Mouse (Mus musculus): ENCODE results near the gene Tbl3.
A peak's percentile ranks its signal among the peaks of the same experiment; 100 is the strongest.

Tbl3 gene

DNA sequence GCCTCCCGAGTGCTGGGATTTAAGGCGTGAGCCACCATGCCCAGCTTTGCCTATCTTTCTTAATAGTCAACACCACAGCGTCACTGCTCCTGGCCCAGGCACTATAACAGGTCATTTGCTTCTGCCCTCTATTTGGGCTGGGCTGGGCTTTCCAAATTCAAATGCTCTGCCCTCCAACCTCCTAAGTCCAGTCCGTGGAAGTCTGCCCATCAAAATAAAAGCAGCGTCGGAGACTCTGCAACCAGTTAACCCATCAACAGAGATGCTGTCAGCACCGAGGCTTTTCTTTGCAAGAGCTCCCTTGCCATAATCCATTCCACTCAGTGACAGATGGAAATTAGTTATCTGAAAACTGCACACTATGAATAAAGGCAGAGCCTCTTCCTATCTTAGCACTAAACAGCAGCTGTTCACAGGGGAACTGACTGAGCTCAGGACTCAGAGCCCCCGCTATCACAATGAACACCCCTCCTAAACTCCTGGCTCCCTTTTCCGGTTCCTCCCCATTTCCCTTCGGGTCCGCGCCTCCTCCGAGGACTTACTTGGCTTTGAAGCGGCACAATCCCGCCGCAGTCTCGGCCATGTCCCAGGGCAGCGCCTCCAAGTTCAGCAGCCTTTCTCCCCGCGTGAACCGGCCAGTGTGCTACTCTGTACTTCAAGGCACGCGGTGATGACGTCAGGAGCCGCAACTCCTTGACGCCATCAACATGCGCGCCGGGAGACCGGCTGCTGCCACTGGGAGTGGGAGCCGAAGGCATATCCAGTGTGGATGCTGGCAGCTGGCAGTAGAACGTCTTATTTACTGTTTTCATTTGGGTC lies at the start of gene Tbl3:
TSS of gene Tbl3 (minus strand) at position 679 of the 819 bp plus-strand sequence.
- peak; percentile 96 for DNase-seq

DNA sequence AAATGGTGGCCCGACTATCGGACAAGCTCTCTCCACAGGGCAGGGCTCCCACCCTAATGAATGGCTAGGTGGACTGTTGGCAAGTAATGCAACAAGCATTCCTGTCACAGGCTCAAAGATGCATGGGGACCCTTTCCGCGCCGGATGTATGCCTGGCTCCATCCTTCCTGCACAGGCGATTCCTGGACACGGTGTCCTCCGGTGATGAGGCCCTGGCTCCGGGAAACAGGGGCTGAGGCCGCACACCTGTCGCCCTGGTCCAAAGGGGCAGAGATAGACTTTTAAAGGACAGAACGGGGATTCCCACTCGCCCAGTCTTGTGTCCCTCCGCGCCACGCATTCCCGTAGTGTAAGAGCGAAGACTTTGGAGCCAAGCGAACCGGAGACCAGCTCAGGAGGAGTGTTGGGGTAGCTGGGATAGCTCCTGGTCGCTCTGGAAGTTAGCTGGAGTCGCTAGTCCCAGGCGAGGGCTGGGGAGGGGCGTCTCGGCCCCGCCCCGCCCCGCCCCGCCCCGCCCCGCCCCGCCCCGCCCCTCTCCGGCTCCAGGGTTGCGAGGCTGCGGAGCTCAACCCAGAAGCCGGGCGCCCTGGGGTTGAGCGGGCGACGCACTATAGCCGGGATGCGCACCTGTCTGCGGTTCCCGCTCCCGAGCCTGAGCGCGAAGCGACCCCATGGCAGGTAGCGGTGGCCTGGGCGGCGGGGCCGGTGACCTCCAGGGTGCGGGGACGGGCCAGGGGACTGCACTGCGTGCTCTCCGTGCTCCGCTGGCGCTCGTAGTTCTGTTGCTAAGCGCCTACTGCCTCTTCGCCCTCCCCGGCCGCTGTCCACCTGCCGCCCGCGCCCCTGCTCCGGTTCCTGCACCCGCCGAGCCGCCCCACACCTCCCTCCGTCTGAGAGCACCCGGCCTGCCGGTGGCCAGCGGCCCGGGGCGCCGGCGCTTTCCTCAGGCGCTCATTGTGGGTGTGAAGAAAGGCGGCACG lies 45.2 kb upstream of the Tbl3 start, which contains the start of gene Hs3st6:
TSS of gene Hs3st6 (plus strand) at position 574 of the 980 bp plus-strand sequence.
- DNase-seq, result peak; percentile 42 to 69

DNA sequence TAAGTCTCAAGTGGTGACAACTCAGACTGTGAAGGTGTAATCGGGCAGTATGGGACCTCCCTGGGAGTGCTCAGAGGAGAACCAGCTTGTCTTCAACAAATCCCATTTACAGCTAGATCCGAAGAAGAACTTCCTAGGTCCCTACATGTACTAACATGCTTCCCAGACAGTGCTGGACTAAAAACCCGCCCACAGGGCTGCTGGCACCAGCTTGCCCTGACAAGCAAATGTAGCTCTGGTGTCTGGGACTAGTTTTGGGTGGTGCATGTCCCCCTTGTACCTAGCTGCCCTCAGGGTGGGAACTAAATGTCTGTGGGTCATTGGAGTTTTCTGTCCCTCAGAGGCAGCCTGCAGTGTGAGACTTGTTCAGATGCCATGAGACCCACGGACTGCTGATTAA lies 44.1 kb upstream of the Tbl3 start:
- DNase-seq, result no peak

DNA sequence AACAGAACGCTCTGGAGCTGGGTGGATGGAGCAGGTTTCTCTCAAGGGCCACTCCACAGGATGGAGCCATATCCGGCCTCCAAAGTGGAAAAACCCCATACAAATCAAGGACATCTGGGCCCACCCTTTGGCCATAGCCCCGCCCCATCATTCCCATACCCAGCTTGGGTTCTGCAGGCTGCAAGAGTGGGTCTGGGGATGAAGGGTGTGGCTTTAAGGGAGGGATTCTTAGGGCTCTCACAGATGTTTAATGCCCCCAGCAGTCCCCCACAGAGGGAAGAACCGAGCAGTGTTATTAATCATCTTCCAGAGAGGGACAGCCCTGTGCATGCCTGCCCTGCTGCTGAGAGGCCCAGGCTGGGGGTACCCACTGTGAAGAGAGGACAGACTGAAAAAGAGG lies 39.5 kb upstream of the Tbl3 start:
- DNase-seq, result no peak

DNA sequence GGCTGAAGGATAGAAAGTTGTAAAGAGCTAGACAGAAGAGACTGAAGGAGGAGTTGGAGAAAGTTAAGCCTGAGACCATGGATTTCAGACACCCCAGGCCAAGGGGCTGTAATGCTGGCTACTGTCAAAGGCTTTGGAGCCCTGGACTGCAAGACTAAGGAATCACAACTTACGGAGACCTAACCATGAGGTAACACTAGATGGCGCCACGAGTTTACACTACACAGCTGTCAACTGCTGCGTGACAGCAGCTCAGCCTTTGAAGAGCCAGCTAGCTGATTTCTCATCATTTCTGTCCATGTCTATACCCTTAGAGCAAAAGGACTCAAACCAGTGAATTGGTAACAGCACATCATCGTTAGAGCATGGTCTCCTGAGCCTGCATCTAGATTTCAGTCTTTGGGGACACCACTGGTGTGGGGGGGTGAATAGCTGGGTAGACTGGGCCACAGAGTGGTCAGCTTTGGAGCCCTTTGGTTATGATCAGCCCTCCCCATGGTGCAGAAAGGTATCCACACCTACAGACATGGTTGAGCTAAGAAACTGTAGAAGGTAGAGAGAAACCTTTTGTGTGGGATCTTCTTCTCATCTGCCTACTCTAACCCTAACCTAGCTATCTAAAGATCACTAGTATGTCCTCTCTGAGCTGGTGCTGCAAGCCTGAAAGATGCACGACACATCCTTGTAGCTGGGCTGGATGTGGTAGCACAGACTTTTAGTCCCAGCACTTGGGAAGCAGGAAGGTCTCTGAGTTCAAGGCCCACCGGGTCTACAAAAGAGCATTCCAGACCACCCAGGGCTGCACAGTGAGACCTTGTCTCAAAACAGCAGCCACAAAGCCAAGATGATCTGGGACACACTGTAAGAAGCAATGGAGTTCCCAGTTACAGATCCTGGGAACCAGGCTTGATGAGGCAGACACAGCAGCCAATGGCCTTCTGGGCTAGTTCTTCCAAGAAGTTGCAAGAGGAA lies 38.4 kb upstream of the Tbl3 start:
- peak; percentile 86 to 93 for DNase-seq

DNA sequence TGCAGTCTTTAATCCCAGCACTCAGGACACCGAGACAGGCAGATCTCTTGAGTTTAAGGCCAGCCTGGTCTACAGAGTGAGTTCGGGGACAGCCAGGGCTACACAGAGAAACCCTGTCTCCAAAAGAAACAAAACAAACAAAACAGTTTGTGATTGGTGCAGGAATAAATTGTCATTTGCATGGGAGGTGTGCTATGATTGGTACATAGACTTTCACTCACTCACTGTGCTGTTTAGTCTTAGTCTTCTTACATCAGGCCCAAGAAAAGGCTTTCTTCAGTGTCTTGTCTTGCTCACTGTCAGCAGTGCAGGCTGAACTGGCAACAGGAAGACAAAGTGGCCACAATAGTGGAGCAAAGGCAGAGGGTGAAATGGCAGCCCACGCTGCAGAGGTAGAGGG lies 36.9 kb upstream of the Tbl3 start:
- no peak for DNase-seq

DNA sequence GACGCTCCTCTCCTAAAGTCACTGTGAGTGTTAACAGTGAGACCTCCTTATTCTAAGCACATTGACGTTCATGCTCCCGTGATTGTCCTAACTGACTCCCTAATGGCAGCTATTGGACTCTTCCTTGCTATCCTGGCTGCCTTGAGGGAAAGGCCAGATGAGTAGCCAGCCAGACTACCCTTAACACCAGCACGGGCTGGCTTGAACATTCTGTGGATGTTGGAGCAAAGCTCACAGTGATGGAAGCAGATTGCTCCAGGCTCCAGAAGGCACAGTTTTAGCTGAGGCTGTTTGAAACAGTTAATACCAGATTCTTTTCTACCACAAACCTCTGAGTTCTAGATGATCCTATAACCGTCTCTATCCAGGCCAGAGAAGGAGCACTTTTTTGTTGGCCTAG lies 36.4 kb upstream of the Tbl3 start:
- no peak for DNase-seq

DNA sequence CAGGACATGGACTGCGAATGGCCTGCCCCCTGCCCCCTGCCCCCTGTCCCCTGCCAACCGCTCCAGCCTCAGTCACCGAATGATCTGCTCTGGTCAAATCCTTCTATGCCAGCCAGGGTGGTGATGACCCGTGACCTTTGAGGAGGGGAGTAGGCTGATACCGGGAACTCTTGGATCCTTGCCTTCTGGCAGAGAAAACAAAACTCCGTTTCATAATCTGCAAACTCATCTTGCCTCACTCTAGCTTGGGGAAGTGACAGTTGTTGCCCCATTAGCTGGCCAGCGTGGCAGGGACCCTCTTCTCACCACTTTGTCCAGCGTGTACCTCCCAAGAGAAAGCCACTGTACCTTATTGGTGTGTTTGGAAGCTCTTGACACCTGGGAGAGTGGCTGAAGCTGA lies 34.8 kb upstream of the Tbl3 start:
- DNase-seq, result no peak

DNA sequence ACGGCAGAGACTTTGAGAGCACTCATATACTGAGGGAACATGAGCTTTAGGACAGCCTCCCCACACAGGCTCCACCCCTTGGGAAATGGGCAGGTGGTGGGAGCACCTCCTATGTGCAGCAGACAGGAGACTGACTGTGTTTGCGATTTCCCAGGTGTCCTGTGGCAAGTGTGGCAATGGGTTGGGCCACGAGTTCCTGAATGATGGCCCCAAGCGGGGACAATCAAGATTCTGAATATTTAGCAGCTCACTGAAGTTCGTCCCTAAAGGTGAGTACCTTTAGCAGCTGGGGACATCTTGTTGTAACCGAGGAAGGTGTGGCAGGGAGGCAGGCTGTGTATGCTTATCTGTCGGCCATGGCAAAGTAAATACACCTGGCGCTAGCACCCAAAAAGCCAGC lies 32.5 kb upstream of the Tbl3 start:
- DNase-seq, result no peak

DNA sequence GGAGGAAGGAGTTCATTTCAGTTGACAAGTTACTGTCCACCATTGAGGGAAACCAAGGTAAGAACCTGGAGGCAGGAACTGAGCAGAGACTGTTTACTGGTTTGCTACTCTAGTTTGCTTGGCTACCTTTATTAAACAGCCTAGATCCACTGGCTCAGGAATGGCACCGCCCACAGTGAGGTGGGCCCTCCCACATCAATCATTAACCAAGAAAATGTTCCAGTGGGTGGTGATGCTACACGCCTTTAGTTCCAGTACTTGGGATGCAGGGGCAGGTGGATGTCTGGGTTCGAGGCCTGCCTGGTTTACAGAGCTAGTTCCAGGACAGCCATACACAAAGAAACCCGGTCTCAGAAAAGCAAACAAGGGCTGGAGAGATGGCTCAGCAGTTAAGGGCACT lies 30.8 kb upstream of the Tbl3 start:
- peak; percentile 74 to 83 for DNase-seq

DNA sequence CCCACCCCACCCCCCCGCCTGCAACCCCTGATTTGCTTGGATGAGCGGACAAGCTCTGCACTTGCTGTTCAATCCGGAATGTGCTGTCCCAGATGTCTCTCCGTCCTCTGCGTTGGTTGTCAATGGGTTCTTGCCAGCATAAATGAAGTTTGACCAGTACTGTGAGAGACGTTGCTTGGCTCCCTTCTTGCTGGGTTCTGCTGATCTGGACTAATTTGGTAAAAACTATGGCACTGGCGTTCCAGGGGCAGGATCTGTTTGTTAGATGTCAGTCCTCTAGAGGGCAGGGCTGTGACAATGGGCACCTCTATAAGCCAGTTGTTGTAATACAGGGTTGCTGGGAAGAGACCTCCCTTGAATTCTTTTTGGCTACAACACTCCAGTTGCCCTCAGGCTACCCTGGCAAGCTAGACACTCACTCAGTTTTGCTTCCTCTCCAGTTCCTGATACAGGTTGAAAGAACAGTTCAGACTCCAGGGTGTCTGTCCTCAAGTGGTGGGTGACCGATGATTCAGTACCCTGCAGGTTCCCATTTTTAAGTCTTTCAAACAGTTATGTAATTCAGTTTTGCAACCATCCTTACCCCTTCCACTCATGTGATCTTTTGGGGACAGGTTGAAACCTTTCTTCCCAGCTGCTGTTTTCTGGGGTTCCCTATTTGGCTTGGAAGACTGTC lies 29.8 kb upstream of the Tbl3 start:
- DNase-seq, result peak; percentile 40 to 69

DNA sequence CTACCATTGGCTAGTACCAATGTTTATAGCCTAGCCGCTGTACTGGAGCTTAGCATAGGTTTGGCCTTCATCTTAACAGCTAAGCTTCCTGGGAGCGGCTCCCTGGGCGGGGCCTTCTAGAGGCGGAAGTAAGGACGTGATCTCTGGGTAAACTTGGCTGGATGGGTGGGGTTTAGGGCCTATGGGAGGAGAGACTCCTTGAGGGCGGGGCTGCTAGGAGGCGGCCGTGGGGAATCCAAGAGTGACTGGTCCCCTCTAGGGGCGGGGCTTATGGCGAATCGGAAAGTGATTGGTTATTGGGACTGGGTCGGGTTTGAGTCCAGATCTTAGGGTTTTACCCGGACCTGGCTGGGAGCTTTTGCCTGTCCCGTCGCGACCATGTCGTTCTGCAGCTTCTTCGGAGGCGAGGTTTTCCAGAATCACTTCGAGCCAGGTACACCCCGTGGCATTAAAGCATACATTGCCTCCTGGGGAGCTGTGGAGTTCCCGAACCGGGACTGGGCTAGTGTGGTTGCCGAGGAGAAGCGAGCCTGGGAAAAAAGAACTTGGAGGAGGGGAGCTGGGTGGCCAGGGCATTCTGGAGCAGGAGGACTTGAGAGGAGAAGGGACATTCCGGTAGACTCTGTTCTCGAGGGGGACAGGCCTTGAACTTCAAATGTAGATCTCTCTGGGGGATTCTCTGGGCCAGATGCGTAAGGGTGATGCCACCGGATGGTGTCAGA lies 29.0 kb upstream of the Tbl3 start, which contains the start of gene Msrb1:
TSS of gene Msrb1 (plus strand) at position 313 of the 722 bp plus-strand sequence.
- peak; percentile 98 to 99 for DNase-seq

DNA sequence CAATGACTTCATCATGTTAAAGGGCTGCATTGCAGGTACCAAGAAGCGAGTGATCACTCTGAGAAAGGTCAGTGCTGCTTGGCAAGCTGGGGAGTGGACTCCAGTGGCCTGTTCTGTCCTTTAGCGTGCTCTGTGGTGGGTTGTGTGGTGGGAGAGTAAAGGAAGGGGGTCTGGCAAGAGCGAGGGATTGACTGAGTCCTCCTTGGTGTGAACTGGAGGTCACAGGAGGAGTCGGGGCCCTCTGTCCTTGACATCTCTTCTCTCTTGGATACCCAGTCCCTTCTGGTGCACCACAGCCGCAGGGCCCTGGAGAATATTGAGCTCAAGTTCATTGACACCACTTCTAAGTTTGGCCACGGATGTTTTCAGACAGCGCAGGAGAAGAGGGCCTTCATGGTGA lies 28.0 kb upstream of the Tbl3 start:
- DNase-seq, result no peak

DNA sequence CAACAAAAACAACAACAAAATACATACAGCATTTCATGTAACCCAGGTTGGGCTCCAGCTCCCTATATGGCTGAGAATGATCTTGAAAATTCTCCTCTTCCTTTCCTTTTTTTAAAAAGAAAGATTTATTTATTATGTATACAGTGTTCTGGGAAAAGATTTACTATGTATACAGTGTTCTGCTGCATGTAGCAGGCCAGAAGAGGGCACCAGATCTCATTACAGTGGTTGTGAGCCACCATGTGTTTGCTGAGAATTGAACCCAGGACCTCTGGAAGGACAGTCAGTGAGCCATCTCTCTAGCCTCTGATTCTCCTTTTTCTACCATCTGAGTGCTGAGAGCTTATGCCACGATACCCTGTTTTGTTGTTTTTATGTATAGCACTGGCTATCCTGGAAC lies 27.1 kb upstream of the Tbl3 start:
- DNase-seq, result no peak

DNA sequence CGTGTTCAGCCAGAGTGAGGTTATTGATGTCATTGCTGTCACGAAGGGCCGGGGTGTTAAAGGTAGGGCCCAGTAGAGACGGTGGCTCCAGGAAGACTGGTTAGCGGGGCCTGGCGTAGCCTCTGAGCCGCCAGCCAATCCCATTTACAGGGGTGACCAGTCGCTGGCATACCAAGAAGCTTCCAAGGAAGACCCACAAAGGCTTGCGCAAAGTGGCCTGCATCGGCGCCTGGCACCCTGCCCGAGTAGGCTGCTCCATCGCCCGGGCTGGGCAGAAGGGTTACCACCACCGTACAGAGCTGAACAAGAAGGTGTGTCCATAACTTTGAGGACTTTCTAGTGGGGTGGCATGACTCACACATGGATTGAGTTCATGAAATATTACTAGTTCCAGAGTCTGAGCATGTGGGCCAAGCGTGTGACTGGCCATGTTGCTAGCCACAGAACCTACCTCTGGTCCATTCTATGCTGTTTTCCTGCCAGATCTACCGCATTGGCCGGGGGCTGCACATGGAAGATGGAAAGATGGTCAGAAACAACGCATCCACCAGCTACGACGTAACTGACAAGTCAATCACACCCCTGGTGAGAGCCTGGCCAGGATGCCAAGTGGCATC lies 26.1 kb upstream of the Tbl3 start:
- no peak for DNase-seq

DNA sequence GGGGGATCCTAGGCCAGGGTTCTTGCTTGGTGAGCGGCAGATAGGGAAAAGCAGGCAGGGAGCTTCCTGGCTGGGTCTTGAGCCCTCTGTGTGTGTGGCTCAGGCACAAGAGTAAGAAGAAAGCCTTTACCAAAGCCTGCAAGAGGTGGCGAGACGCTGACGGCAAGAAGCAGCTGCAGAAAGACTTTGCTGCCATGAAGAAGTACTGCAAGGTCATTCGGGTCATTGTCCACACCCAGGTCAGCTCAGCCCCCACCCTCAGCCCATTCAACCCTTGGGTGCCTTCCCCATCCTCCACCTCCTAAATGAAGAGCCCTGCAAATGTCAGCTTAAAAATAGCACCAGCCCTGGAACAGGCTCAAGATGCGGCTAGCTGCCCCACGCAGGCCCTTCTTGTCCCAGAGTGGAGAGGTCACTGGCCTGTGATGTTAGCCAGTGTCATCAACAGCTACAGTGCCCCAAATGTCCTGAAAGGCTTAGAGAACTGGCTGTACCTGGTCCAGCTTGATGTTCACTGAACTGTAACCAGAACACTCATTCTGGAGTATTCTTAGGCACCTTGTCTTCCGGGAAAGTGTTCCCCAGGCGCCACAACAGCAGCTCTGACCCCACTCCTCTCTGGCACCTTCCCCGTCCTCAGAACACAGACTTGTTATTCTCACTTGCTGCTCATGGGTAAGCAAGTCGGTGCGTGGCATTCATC lies 24.9 kb upstream of the Tbl3 start:
- DNase-seq, result peak in 1 of 2 experiments; percentile 65

DNA sequence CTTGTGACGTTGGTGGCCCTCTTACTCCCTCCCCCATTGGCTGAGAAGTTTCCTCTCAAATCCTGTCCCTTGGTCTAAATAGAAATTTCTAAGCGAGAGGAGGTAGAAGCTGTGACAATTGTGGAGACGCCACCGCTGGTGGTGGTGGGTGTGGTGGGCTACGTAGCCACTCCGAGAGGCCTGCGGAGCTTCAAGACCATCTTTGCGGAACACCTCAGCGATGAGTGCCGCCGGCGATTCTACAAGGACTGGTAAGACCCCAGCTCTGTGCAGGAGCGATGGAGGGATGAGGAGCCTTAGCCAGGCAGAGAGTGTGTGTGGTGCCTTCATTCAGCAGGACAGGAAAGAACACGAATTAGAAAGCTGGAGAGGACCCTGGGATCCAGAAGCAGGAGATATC lies 23.3 kb upstream of the Tbl3 start:
- no peak for DNase-seq

DNA sequence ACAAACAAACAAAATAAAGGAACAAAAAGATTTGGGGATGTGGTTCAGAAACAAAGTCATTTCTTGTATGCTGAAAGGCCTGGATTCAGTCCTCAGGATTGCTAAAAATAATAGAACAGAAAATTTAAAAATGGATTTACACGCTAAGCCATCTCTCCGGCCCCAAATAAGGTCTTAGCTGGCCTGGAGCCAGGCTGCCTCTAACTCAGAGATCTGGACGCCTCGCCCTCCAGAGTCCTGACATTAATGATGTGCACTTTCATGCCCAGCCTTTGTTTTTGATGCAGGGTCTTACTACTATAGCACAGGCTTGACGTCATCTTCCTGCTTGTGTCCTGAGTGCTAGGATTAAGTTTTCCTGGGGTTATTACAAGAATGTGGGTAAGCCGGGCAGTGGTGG lies 21.6 kb upstream of the Tbl3 start:
- DNase-seq, result no peak

DNA sequence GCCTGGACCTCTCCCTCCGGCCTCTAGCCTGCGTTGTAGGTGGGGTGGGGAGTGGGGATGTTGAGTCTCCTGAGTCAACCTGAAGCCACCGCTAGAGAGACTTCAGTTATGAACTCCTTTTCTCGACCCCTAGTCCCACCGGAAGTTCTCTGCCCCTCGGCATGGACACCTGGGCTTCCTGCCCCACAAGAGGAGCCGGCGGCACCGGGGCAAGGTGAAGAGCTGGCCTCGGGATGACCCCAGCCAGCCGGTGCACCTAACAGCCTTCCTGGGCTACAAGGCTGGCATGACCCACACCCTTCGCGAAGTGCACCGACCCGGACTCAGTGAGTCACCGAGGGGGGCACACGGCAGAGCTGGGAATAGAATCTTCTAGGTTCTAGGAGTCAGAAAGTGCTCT lies 20.7 kb upstream of the Tbl3 start:
- DNase-seq, result no peak

DNA sequence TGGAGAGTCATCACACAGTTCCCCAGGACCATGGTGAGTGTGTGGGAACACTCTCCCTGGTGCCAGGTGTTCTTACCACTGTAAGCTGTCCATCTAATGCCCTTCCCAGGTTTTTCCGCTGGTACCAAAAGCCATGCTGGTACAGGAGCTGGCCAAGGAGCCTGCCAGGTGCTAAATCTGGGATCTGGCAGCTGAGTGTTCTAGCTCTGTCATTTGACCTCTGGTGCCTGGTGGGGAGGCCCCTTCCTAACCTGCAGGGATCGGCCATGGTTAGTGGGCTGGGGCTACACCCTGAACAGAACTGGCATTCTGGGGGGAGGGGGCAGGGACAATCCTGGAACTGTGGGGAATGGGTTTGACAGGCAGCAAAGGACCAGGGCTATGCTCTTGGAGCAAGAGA lies 20.2 kb upstream of the Tbl3 start, which contains the start of gene Rpl3l:
TSS of gene Rpl3l (plus strand) at position 203 of the 400 bp plus-strand sequence.
- no peak for DNase-seq

Measured in kidney, postnatal 25 days (tissue).